In genomic region chr16:4647651-4648141, GRCm38 (mm10) we compare ENCODE assay signal across 9 mouse cellular contexts. TPM values are rescaled to one million over a fixed set of nuclear protein-coding genes. Genes with fewer than 3 reads are reported as not detected.
DNase-seq lines count a peak whose midpoint lies in the region; ATAC-seq lines count a peak whose summit lies in the region.
"Had no signal": no experiment of that assay in that cellular context is flagged by ENCODE, and none has a peak within 500 bp of the region (broad histone marks: within the 10 kb centered on the region; RNA-seq: fewer than 3 reads in every experiment).

No protein-coding gene starts in this region.

- H3K9me3 ChIP-seq in forebrain, embryonic 10.5 days: no peaks in the 10 kb centered on the region
- H3K9me3 ChIP-seq in forebrain, embryonic 14.5 days (replicated peaks; ENCODE audit: control insufficient read depth, low read length): no peaks in the 10 kb centered on the region
- H3K9me3 ChIP-seq in heart, embryonic 10.5 days: no peaks in the 10 kb centered on the region
- H3K9me3 ChIP-seq in limb, embryonic 13.5 days: no peaks in the 10 kb centered on the region

- no peak overlapping the region for H3K4me3 ChIP-seq in forebrain, embryonic 10.5 days
- H3K4me3 ChIP-seq in forebrain, embryonic 14.5 days (ENCODE audit: low read depth, low read length): no peak overlapping the region
- peak overlapping the region; percentile 25; the same call in 1 of the 2 replicates for H3K4me3 ChIP-seq in heart, embryonic 10.5 days
- no peak overlapping the region for H3K4me3 ChIP-seq in limb, embryonic 13.5 days

- H3K27me3 ChIP-seq in forebrain, embryonic 10.5 days (ENCODE audit: poor library complexity, severe bottlenecking): no peaks in the 10 kb centered on the region
- H3K27me3 ChIP-seq in forebrain, embryonic 14.5 days (replicated peaks; ENCODE audit: control insufficient read depth, insufficient read depth, low read length): no peaks in the 10 kb centered on the region
- H3K27me3 ChIP-seq in heart, embryonic 10.5 days (ENCODE audit: insufficient read depth, poor library complexity, severe bottlenecking): no peaks in the 10 kb centered on the region
- H3K27me3 ChIP-seq in limb, embryonic 13.5 days: no peaks in the 10 kb centered on the region

- 75% methylated on average over 13 of the region's 13 CpGs for WGBS in forebrain, embryonic 10.5 days
- 81% methylated on average over 13 of the region's 13 CpGs for WGBS in forebrain, embryonic 14.5 days
- WGBS in heart, embryonic 10.5 days: 52% methylated on average over 13 of the region's 13 CpGs
- WGBS in limb, embryonic 13.5 days: 63% methylated on average over 13 of the region's 13 CpGs

- H3K9ac ChIP-seq in forebrain, embryonic 14.5 days (ENCODE audit: low read length): no peak overlapping the region
- H3K9ac ChIP-seq in limb, embryonic 13.5 days: peak overlapping the region; percentile 32

- DNase-seq in forebrain, embryonic 10.5 days (ENCODE audit: extremely low spot score, low spot score): no peak
- DNase-seq in forebrain, embryonic 14.5 days (ENCODE audit: low spot score): no peak
- peak; percentile 72 for DNase-seq in adrenal gland, postnatal 14 days
- DNase-seq in heart, embryonic 10.5 days (ENCODE audit: low spot score): no peak
- no peak for DNase-seq in cerebellum, adult 9-10 months
- DNase-seq in frontal cortex, postnatal 10 days (ENCODE audit: low spot score in 2 of 2): no peak
- DNase-seq: layer of hippocampus, adult 9-11 months had no signal

- H3K4me1 ChIP-seq in forebrain, embryonic 10.5 days: peaks cover 82% of the 10 kb centered on the region
- peaks cover 16% of the 10 kb centered on the region for H3K4me1 ChIP-seq in forebrain, embryonic 14.5 days (ENCODE audit: control insufficient read depth, insufficient read depth, low read length)
- peaks cover 88% of the 10 kb centered on the region for H3K4me1 ChIP-seq in heart, embryonic 10.5 days
- H3K4me1 ChIP-seq in limb, embryonic 13.5 days: peaks cover 97% of the 10 kb centered on the region

- H3K4me2 ChIP-seq in forebrain, embryonic 14.5 days (ENCODE audit: low read length): no peak overlapping the region
- peak overlapping the region; percentile 45 for H3K4me2 ChIP-seq in limb, embryonic 13.5 days (replicated peaks)

- peak overlapping the region; percentile 37; the same call in 1 of the 2 replicates for H3K27ac ChIP-seq in forebrain, embryonic 10.5 days
- H3K27ac ChIP-seq in forebrain, embryonic 14.5 days (ENCODE audit: low read depth, low read length): no peak overlapping the region
- H3K27ac ChIP-seq in heart, embryonic 10.5 days: peak overlapping the region; percentile 75
- peak overlapping the region; percentile 82 for H3K27ac ChIP-seq in limb, embryonic 13.5 days

- no peak for ATAC-seq in forebrain, embryonic 14.5 days
- no peak for ATAC-seq in limb, embryonic 13.5 days (ENCODE audit: low FRiP score, low read depth)
- no peak for ATAC-seq in erythroblast, adult 5-6 weeks (replicated peaks; ENCODE audit: low FRiP score, poor library complexity, severe bottlenecking)

- peaks cover 69% of the 10 kb centered on the region for H3K36me3 ChIP-seq in forebrain, embryonic 10.5 days (replicated peaks)
- peaks cover 12% of the 10 kb centered on the region; the same call in 1 of the 2 replicates for H3K36me3 ChIP-seq in forebrain, embryonic 14.5 days (ENCODE audit: control insufficient read depth, insufficient read depth, low read length)
- H3K36me3 ChIP-seq in heart, embryonic 10.5 days: peaks cover 54% of the 10 kb centered on the region
- peaks cover 92% of the 10 kb centered on the region for H3K36me3 ChIP-seq in limb, embryonic 13.5 days

RNA-seq across cellular contexts. Expression of gene Dnaja3, which starts 7.9 kb away (rescaled TPM):
- polyA plus RNA-seq in forebrain, embryonic 10.5 days (2016; fragmentation: Nextera tagmentation; extraction: Ambion mirVana): 63.7 and 66.3 TPM in 2 replicates
- polyA plus RNA-seq in forebrain, embryonic 14.5 days (2014; fragmentation: Nextera tagmentation; extraction: Ambion mirVana): 39.7 and 47.4 TPM in 2 replicates
- 166 and 173 TPM in 2 replicates for total RNA-seq in adrenal gland, postnatal 14 days (2021)
- 78.3 and 85.5 TPM in 2 replicates for polyA plus RNA-seq in heart, embryonic 10.5 days (2016; fragmentation: Nextera tagmentation; extraction: Ambion mirVana)
- polyA plus RNA-seq in limb, embryonic 13.5 days (2015; fragmentation: Nextera tagmentation; extraction: Ambion mirVana): 56.6 and 60.0 TPM in 2 replicates
- total RNA-seq in erythroblast, adult 5-6 weeks (2015; ENCODE audit: low replicate concordance): 4.8 and 6.9 TPM in 2 replicates
- total RNA-seq in erythroblast, adult 5-6 weeks (2017; ENCODE audit: low replicate concordance): 9.5 and 10.9 TPM in 2 replicates

RNA-seq across cellular contexts. Expression of gene Vasn, which starts 8.0 kb away (rescaled TPM):
- 9.2 and 9.3 TPM in 2 replicates for polyA plus RNA-seq in forebrain, embryonic 10.5 days (2016; fragmentation: Nextera tagmentation; extraction: Ambion mirVana)
- polyA plus RNA-seq in forebrain, embryonic 14.5 days (2014; fragmentation: Nextera tagmentation; extraction: Ambion mirVana): 2.1 and 2.8 TPM in 2 replicates
- 11.4 and 14.9 TPM in 2 replicates for total RNA-seq in adrenal gland, postnatal 14 days (2021)
- 13.7 and 16.9 TPM in 2 replicates for polyA plus RNA-seq in heart, embryonic 10.5 days (2016; fragmentation: Nextera tagmentation; extraction: Ambion mirVana)
- polyA plus RNA-seq in limb, embryonic 13.5 days (2015; fragmentation: Nextera tagmentation; extraction: Ambion mirVana): 35.6 and 35.9 TPM in 2 replicates
- not detected in 2 replicates for total RNA-seq in erythroblast, adult 5-6 weeks (2015; ENCODE audit: low replicate concordance)
- not detected in 2 replicates for total RNA-seq in erythroblast, adult 5-6 weeks (2017; ENCODE audit: low replicate concordance)

RNA-seq across cellular contexts. Expression of gene Pam16, which starts 22.9 kb away (rescaled TPM):
- polyA plus RNA-seq in forebrain, embryonic 10.5 days (2016; fragmentation: Nextera tagmentation; extraction: Ambion mirVana): 93.5 and 94.7 TPM in 2 replicates
- polyA plus RNA-seq in forebrain, embryonic 14.5 days (2014; fragmentation: Nextera tagmentation; extraction: Ambion mirVana): 160 and 192 TPM in 2 replicates
- total RNA-seq in adrenal gland, postnatal 14 days (2021): 108 and 140 TPM in 2 replicates
- 116 and 130 TPM in 2 replicates for polyA plus RNA-seq in heart, embryonic 10.5 days (2016; fragmentation: Nextera tagmentation; extraction: Ambion mirVana)
- 105 and 106 TPM in 2 replicates for polyA plus RNA-seq in limb, embryonic 13.5 days (2015; fragmentation: Nextera tagmentation; extraction: Ambion mirVana)
- total RNA-seq in erythroblast, adult 5-6 weeks (2015; ENCODE audit: low replicate concordance): 3.3 and 10.6 TPM in 2 replicates
- total RNA-seq in erythroblast, adult 5-6 weeks (2017; ENCODE audit: low replicate concordance): 7.9 and 11.6 TPM in 2 replicates

RNA-seq across cellular contexts. Expression of gene Coro7, which starts 31.9 kb away (rescaled TPM):
- polyA plus RNA-seq in forebrain, embryonic 10.5 days (2016; fragmentation: Nextera tagmentation; extraction: Ambion mirVana): 17.6 and 19.1 TPM in 2 replicates
- polyA plus RNA-seq in forebrain, embryonic 14.5 days (2014; fragmentation: Nextera tagmentation; extraction: Ambion mirVana): 9.2 and 18.3 TPM in 2 replicates
- total RNA-seq in adrenal gland, postnatal 14 days (2021): 33.6 and 38.7 TPM in 2 replicates
- polyA plus RNA-seq in heart, embryonic 10.5 days (2016; fragmentation: Nextera tagmentation; extraction: Ambion mirVana): 22.7 and 23.9 TPM in 2 replicates
- polyA plus RNA-seq in limb, embryonic 13.5 days (2015; fragmentation: Nextera tagmentation; extraction: Ambion mirVana): 19.6 and 20.8 TPM in 2 replicates
- total RNA-seq in erythroblast, adult 5-6 weeks (2015; ENCODE audit: low replicate concordance): 14.6 and 24.2 TPM in 2 replicates
- total RNA-seq in erythroblast, adult 5-6 weeks (2017; ENCODE audit: low replicate concordance): 5.3 and 9.6 TPM in 2 replicates

RNA-seq across cellular contexts. Expression of gene Glis2, which starts 53.2 kb away (rescaled TPM):
- polyA plus RNA-seq in forebrain, embryonic 10.5 days (2016; fragmentation: Nextera tagmentation; extraction: Ambion mirVana): 22.5 and 23.2 TPM in 2 replicates
- 9.0 and 10.0 TPM in 2 replicates for polyA plus RNA-seq in forebrain, embryonic 14.5 days (2014; fragmentation: Nextera tagmentation; extraction: Ambion mirVana)
- total RNA-seq in adrenal gland, postnatal 14 days (2021): 23.7 and 25.1 TPM in 2 replicates
- polyA plus RNA-seq in heart, embryonic 10.5 days (2016; fragmentation: Nextera tagmentation; extraction: Ambion mirVana): 13.9 and 20.7 TPM in 2 replicates
- polyA plus RNA-seq in limb, embryonic 13.5 days (2015; fragmentation: Nextera tagmentation; extraction: Ambion mirVana): 32.0 and 39.4 TPM in 2 replicates
- total RNA-seq in erythroblast, adult 5-6 weeks (2015; ENCODE audit: low replicate concordance): not detected in 2 replicates
- total RNA-seq in erythroblast, adult 5-6 weeks (2017; ENCODE audit: low replicate concordance): not detected in 2 replicates
